Mouse (Mus musculus) cerebellum, adult 2 months (tissue): Measurements from ENCODE around the gene Azin2.

Experiments
- CTCF ChIP-seq: fragments of 200-500 bp; IDR thresholded peaks from 2 replicates; pipeline ENCODE4 v1.5.1; 2011; ENCODE audit warnings: low read depth, mild to moderate bottlenecking, control low read depth, low read length, moderate library complexity, borderline replicate concordance; ENCODE audit not compliant: insufficient read depth
- POLR2A ChIP-seq: fragments of 200-500 bp; IDR thresholded peaks from 2 replicates; pipeline ENCODE4 v1.6.1; 2011; ENCODE audit warnings: low read length, control low read depth, borderline replicate concordance; ENCODE audit not compliant: insufficient read depth

GRCm38 (mm10) chr4:128886571-128886970, 75.7 kb downstream of the Azin2 start:
- TF ChIP-seq POLR2A (0 out of 2 replicates have a peak, but pooled peaks have one; percentile 21), CTCF (no peak)
